Mouse (Mus musculus): ENCODE data around the gene Ifitm3.
A peak's percentile ranks its signal among the peaks of the same experiment; 100 is the strongest.

GRCm38 (mm10) chr7:141008938-141009660 is 1.5 kb downstream of the Ifitm3 start:
- TF ChIP-seq CTCF (IDR thresholded peaks at IDR 0.05; ENCODE audit: low read depth, low read length) (peak; percentile 98), POLR2A (IDR thresholded peaks at IDR 0.05; ENCODE audit: borderline replicate concordance, low read depth, low read length) (no peak)
